8 mouse cellular contexts compared by ENCODE assay signal in the genomic region with DNA sequence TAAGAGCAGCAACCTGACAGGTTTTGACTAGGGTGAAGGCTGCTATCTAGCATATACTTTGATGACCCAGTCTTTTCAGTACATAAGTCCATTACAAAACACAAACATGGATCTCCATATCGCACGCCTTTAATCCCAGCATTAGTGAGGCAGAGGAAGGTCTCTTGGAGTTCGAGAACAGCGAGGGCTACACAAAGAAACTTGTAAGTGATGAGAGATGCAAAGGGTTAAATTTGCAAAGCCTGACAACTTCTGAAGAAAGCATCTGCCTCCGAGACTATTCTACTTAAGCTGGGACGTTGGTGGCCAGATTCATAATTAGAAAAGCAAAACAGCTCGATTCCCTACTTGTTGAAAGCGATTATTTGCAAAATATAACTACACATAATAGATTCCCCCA. TPM values are rescaled to one million over a fixed set of nuclear protein-coding genes. Genes with fewer than 3 reads are reported as not detected.
DNase-seq lines count a peak whose midpoint lies in the region; ATAC-seq and TF ChIP-seq lines count a peak whose summit lies in the region.

No protein-coding gene starts in this region.

- 6% methylated on average over 8 of the region's 8 CpGs for WGBS in lung, adult 2 months
- WGBS in limb, embryonic 13.5 days: 6% methylated on average over 8 of the region's 8 CpGs
- WGBS in neural tube, embryonic 15.5 days: 4% methylated on average over 8 of the region's 8 CpGs

- H3K4me2 ChIP-seq in limb, embryonic 13.5 days (replicated peaks): peak overlapping the region; percentile 63
- H3K4me2 ChIP-seq in neural tube, embryonic 15.5 days: peak overlapping the region; percentile 80

- no peaks in the 10 kb centered on the region for H3K9me3 ChIP-seq in limb, embryonic 13.5 days
- no peaks in the 10 kb centered on the region for H3K9me3 ChIP-seq in neural tube, embryonic 15.5 days (replicated peaks)

- no peak for TF ChIP-seq POLR2A in lung, adult 2 months (IDR thresholded peaks at IDR 0.05; ENCODE audit: borderline replicate concordance, extremely low read depth, low read depth, low read length)

- no peak for TF ChIP-seq CTCF in lung, adult 2 months (IDR thresholded peaks at IDR 0.05; ENCODE audit: insufficient read depth, low read length)

- H3K9ac ChIP-seq in limb, embryonic 13.5 days: peak overlapping the region; percentile 50; the same call in 1 of the 2 replicates
- H3K9ac ChIP-seq in neural tube, embryonic 15.5 days (replicated peaks): no peak overlapping the region; the same call in 1 of the 2 replicates

- H3K4me1 ChIP-seq in lung, adult 2 months (ENCODE audit: control insufficient read depth, insufficient read depth, low read length): peaks cover 4% of the 10 kb centered on the region; the same call in 1 of the 2 replicates
- peaks cover 22% of the 10 kb centered on the region for H3K4me1 ChIP-seq in limb, embryonic 13.5 days
- H3K4me1 ChIP-seq in neural tube, embryonic 15.5 days: peaks cover 20% of the 10 kb centered on the region

- peaks cover 51% of the 10 kb centered on the region for H3K36me3 ChIP-seq in limb, embryonic 13.5 days
- peaks cover 30% of the 10 kb centered on the region for H3K36me3 ChIP-seq in neural tube, embryonic 15.5 days

- H3K27ac ChIP-seq in limb, embryonic 13.5 days: peak overlapping the region; percentile 87
- H3K27ac ChIP-seq in neural tube, embryonic 15.5 days (replicated peaks): peak overlapping the region; percentile 72

- peak; percentile 26 for DNase-seq in lung, adult 2 months
- no peak for DNase-seq in lung, postnatal 14 days
- DNase-seq in MN1 (ENCODE audit: low spot score): no peak
- no peak for DNase-seq in left cerebral cortex, adult 18-20 months (ENCODE audit: low spot score in 2 of 2)
- DNase-seq in right cerebral cortex, postnatal 4 days: no peak

- no peaks in the 10 kb centered on the region for H3K27me3 ChIP-seq in limb, embryonic 13.5 days
- no peaks in the 10 kb centered on the region for H3K27me3 ChIP-seq in neural tube, embryonic 15.5 days (replicated peaks)

- ATAC-seq in erythroblast, adult 5-6 weeks (replicated peaks; ENCODE audit: low FRiP score, poor library complexity, severe bottlenecking): peak; percentile 33
- no peak; the same call in 1 of the 2 replicates for ATAC-seq in limb, embryonic 13.5 days (ENCODE audit: low FRiP score, low read depth)
- ATAC-seq in neural tube, embryonic 15.5 days (ENCODE audit: low FRiP score): peak; percentile 52

- peak overlapping the region; percentile 58 for H3K4me3 ChIP-seq in lung, adult 2 months (replicated peaks; ENCODE audit: extremely low read depth, low read depth, low read length)
- H3K4me3 ChIP-seq in limb, embryonic 13.5 days: peak overlapping the region; percentile 65
- peak overlapping the region; percentile 72 for H3K4me3 ChIP-seq in neural tube, embryonic 15.5 days (replicated peaks)

RNA-seq across cellular contexts. Expression of a gene that starts 0.4 kb away (rescaled TPM):
- 30.3 and 50.5 TPM in 2 replicates for polyA plus RNA-seq in lung, adult 2 months (2012; rRNA removed)
- 7.1 and 7.9 TPM in 2 replicates for total RNA-seq in erythroblast, adult 5-6 weeks (2015; ENCODE audit: low replicate concordance)
- 27.7 and 35.7 TPM in 2 replicates for total RNA-seq in erythroblast, adult 5-6 weeks (2017; ENCODE audit: low replicate concordance)
- 183 and 190 TPM in 2 replicates for polyA plus RNA-seq in limb, embryonic 13.5 days (2015; fragmentation: Nextera tagmentation; extraction: Ambion mirVana)
- 129 and 133 TPM in 2 replicates for polyA plus RNA-seq in neural tube, embryonic 15.5 days (2015; fragmentation: Nextera tagmentation; extraction: Ambion mirVana)
- total RNA-seq in left cerebral cortex, adult 18-20 months (2021): 10 to 100 TPM; 50.7 to 51.1 TPM

RNA-seq across cellular contexts. Expression of a gene that starts 10.4 kb away (rescaled TPM):
- 23.7 TPM in 2 replicates for polyA plus RNA-seq in lung, adult 2 months (2012; rRNA removed)
- total RNA-seq in erythroblast, adult 5-6 weeks (2015; ENCODE audit: low replicate concordance): 3.3 TPM in 1 of 2 replicates, not detected in the other
- 7.0 and 11.6 TPM in 2 replicates for total RNA-seq in erythroblast, adult 5-6 weeks (2017; ENCODE audit: low replicate concordance)
- 16.5 and 19.2 TPM in 2 replicates for polyA plus RNA-seq in limb, embryonic 13.5 days (2015; fragmentation: Nextera tagmentation; extraction: Ambion mirVana)
- 17.3 and 21.5 TPM in 2 replicates for polyA plus RNA-seq in neural tube, embryonic 15.5 days (2015; fragmentation: Nextera tagmentation; extraction: Ambion mirVana)
- total RNA-seq in left cerebral cortex, adult 18-20 months (2021): 10 to 100 TPM; 11.2 to 14.5 TPM

RNA-seq across cellular contexts. Expression of a gene that starts 28.6 kb away (rescaled TPM):
- 6.5 and 13.9 TPM in 2 replicates for polyA plus RNA-seq in lung, adult 2 months (2012; rRNA removed)
- total RNA-seq in erythroblast, adult 5-6 weeks (2015; ENCODE audit: low replicate concordance): 3.1 TPM in 1 of 2 replicates, not detected in the other
- total RNA-seq in erythroblast, adult 5-6 weeks (2017; ENCODE audit: low replicate concordance): 0.60 TPM in 1 of 2 replicates, not detected in the other
- 0.45 and 0.80 TPM in 2 replicates for polyA plus RNA-seq in limb, embryonic 13.5 days (2015; fragmentation: Nextera tagmentation; extraction: Ambion mirVana)
- polyA plus RNA-seq in neural tube, embryonic 15.5 days (2015; fragmentation: Nextera tagmentation; extraction: Ambion mirVana): 1.0 and 1.2 TPM in 2 replicates
- under 1 TPM; 0.58 to 0.68 TPM for total RNA-seq in left cerebral cortex, adult 18-20 months (2021)

RNA-seq across cellular contexts. Expression of a gene that starts 30.2 kb away (rescaled TPM):
- 44.8 and 48.4 TPM in 2 replicates for polyA plus RNA-seq in lung, adult 2 months (2012; rRNA removed)
- 20.8 and 25.9 TPM in 2 replicates for total RNA-seq in erythroblast, adult 5-6 weeks (2015; ENCODE audit: low replicate concordance)
- total RNA-seq in erythroblast, adult 5-6 weeks (2017; ENCODE audit: low replicate concordance): 9.8 and 12.3 TPM in 2 replicates
- 20.6 and 21.2 TPM in 2 replicates for polyA plus RNA-seq in limb, embryonic 13.5 days (2015; fragmentation: Nextera tagmentation; extraction: Ambion mirVana)
- 18.5 and 19.5 TPM in 2 replicates for polyA plus RNA-seq in neural tube, embryonic 15.5 days (2015; fragmentation: Nextera tagmentation; extraction: Ambion mirVana)
- 10 to 100 TPM; 45.9 to 47.6 TPM for total RNA-seq in left cerebral cortex, adult 18-20 months (2021)

RNA-seq across cellular contexts. Expression of a gene that starts 42.6 kb away (rescaled TPM):
- polyA plus RNA-seq in lung, adult 2 months (2012; rRNA removed): 1.4 and 2.2 TPM in 2 replicates
- not detected in 2 replicates for total RNA-seq in erythroblast, adult 5-6 weeks (2015; ENCODE audit: low replicate concordance)
- total RNA-seq in erythroblast, adult 5-6 weeks (2017; ENCODE audit: low replicate concordance): not detected in 2 replicates
- 15.7 and 19.0 TPM in 2 replicates for polyA plus RNA-seq in limb, embryonic 13.5 days (2015; fragmentation: Nextera tagmentation; extraction: Ambion mirVana)
- polyA plus RNA-seq in neural tube, embryonic 15.5 days (2015; fragmentation: Nextera tagmentation; extraction: Ambion mirVana): 59.4 and 72.4 TPM in 2 replicates
- total RNA-seq in left cerebral cortex, adult 18-20 months (2021): 100 to 1,000 TPM; 194 to 195 TPM
